Mouse (Mus musculus): ENCODE results near the gene Rps27l. TPM values are rescaled to one million over a fixed set of nuclear protein-coding genes. Genes with fewer than 3 reads are reported as not detected.
"Not testable (repeated sequence)": the region's sequence is repeated elsewhere in the genome, so short reads cannot be mapped to it uniquely, and the experiment has no call there.

Rps27l gene
- polyA plus RNA-seq, 1 experiment: 36.3 TPM

DNA sequence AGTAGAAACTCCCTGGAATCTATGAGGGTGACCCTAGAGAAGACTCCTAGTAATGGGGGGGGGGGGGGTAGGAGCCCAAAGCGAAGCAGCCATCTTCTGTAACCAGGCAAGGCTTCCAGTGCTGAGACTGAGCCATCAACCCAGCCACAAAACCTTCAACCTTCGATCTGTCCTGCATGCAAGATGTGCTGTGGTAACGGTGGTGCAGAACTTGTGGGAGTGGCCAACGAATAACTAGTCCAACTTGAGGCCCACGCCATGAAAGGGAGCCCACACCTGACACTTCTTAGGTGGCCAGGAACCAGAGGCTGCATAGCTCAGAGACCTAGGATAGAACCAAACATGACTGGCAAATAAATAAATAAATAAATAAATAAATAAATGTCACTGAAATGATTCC lies 35.2 kb upstream of the Rps27l start:
- no peak for DNase-seq
- Histone ChIP-seq H3K4me3 (replicated peaks; ENCODE audit: extremely low read depth, low read depth, low read length) (no peak overlapping the region), H3K4me1 (ENCODE audit: control insufficient read depth, insufficient read depth, low read length) (peaks cover 24% of the 10 kb centered on the region)
- WGBS: 86% methylated on average over 5 of the region's 5 CpGs
- TF ChIP-seq CTCF (IDR thresholded peaks at IDR 0.05; ENCODE audit: insufficient read depth, low read length) (no peak), POLR2A (IDR thresholded peaks at IDR 0.05; ENCODE audit: borderline replicate concordance, extremely low read depth, low read depth, low read length) (no peak)

DNA sequence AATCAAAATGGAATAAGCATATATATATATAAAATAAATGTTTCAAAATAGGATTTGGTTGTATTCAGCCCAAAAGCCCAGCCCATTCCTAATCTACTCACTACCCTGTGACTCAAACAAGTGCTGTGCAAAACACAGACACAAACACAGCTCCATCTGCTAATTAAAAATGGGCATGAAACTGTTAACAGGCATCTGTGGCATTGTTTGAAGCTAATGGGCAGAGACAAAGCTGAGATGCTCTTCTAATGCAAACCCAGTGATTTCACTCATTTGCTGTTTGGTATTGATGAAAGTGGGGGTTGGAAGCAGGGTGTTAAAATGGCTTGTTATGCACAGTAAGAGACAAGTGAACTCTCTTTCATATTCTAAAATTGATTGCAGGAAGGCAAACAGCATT lies 33.6 kb upstream of the Rps27l start:
- Histone ChIP-seq H3K4me3 (replicated peaks; ENCODE audit: extremely low read depth, low read depth, low read length) (no peak overlapping the region), H3K4me1 (ENCODE audit: control insufficient read depth, insufficient read depth, low read length) (peaks cover 20% of the 10 kb centered on the region)
- TF ChIP-seq CTCF (IDR thresholded peaks at IDR 0.05; ENCODE audit: insufficient read depth, low read length) (no peak), POLR2A (IDR thresholded peaks at IDR 0.05; ENCODE audit: borderline replicate concordance, extremely low read depth, low read depth, low read length) (no peak)
- DNase-seq: no peak

DNA sequence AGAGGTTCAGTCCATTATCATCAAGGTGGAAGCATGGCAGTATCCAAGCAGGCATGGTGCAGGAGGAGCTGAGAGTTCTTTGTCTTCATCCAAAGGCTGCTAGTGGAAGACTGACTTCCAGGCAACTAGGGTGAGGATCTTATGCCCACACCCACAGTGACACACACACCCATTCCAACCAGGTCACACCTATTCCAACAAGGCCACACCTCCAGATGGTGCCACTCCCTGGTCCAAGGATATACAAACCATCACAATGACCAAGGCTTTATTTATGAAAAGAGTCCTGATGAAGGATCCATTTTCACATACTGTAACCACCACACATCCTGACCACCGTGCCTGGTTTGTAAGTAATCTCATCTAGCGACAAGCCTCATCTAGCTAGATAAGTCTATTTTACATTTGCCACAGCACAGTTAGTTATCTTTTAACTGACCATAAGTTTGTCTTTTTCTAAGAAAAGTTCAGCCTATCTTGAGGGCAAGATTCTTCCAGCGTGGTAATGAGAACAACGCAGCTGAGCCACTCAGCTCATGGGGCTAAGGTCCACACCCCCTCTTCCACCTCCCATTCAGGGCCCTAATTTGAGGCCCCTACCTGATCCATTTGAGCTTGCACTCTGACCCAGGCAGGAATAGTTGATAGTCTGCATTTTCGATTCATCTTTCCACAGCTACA lies 32.5 kb upstream of the Rps27l start:
- WGBS: 81% methylated on average over 5 of the region's 5 CpGs
- peaks cover 21% of the 10 kb centered on the region for H3K4me1 ChIP-seq (ENCODE audit: control insufficient read depth, insufficient read depth, low read length)

DNA sequence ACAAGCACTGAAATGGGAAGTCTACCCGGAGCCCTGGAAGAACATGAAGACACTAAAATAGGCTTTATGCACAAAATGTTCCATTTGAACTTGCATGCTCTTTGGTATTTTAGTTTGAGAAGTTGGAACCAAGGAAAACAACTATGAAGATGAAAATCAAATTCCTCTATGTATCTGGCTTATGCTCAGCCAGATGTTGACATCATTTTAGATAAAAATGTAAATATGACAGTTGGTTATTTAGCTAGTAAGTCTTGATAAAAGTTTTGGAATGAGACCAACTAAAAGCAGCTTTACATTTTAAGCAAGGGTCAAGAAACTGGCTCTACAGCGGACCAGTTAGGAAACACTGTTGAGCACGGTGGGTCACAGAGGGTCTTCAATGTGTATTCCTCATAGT lies 31.3 kb upstream of the Rps27l start:
- no peak for TF ChIP-seq POLR2A (IDR thresholded peaks at IDR 0.05; ENCODE audit: borderline replicate concordance, extremely low read depth, low read depth, low read length)
- no peak for TF ChIP-seq CTCF (IDR thresholded peaks at IDR 0.05; ENCODE audit: insufficient read depth, low read length)
- WGBS: 80% methylated on average over 3 of the region's 3 CpGs
- Histone ChIP-seq H3K4me3 (replicated peaks; ENCODE audit: extremely low read depth, low read depth, low read length) (no peak overlapping the region), H3K4me1 (ENCODE audit: control insufficient read depth, insufficient read depth, low read length) (peaks cover 21% of the 10 kb centered on the region)
- DNase-seq: no peak

More for the DNA sequence above, 32.5 kb upstream of the Rps27l start:
- not testable (repeated sequence) for DNase-seq; H3K4me3 ChIP-seq (replicated peaks; ENCODE audit: extremely low read depth, low read depth, low read length)

DNA sequence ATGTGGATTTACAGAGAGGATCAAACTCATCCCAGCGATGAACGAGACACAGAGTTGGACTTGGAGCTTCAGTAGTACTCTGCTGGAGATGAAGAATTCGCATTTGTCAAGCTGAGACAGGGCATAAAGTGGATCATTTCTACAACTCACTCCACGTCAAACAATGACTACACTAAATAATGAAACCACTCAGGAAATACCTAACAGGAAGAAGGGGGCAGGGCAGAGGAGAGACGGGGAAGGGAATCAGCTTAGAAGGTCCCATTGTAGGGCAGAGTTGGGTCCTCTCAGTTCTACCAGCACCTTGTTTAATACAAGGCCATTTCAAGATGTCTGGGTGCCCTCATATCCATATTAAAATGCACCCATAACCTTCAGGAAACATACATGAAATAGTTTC lies 30.5 kb upstream of the Rps27l start:
- DNase-seq: no peak
- TF ChIP-seq CTCF (IDR thresholded peaks at IDR 0.05; ENCODE audit: insufficient read depth, low read length): no peak
- TF ChIP-seq POLR2A (IDR thresholded peaks at IDR 0.05; ENCODE audit: borderline replicate concordance, extremely low read depth, low read depth, low read length): no peak
- WGBS: 31% methylated on average over 5 of the region's 5 CpGs
- Histone ChIP-seq H3K4me3 (replicated peaks; ENCODE audit: extremely low read depth, low read depth, low read length) (no peak overlapping the region), H3K4me1 (ENCODE audit: control insufficient read depth, insufficient read depth, low read length) (peaks cover 21% of the 10 kb centered on the region)

DNA sequence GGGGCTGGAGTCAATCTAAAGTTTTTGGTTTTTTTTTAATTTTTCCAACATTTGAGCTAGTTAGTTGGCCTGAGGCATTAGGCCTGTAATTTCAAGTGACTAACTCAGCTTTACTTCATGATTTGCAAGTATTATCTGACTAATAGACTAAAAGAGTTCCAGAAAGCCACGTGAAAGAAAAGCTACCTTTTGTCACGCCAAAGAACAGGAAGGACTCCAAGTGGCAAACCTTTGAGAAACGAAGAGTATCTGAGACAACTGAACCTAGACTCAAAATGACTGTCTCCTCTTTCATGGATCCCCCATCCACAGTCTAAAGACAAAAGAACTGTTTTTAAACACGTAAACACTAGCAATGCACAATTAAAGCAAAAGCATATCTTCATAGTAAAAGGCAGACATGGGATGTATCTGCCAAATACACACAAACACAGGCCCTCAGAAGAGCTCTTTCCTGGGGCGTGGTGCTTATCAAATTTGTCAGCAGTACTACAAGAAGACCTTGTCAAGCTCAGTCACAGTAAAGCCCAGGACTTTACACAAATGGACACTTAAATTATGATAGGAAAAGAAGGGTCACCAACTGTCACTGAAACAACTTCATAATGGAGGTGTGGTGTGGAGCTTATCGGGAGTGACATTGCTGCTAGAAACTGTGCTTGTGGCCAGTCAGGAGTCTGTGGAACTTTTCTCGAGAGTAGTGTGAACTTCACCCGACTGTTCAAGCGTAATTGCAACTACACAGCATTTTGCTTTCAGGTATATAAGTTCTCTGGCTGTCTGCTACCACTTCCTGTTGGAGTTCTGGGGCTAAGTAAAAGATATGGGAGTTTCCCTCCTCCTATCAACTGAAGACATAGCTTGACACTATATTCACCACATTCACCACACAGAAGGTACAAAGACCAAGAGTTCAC lies 29.8 kb upstream of the Rps27l start:
- Histone ChIP-seq H3K4me3 (replicated peaks; ENCODE audit: extremely low read depth, low read depth, low read length) (no peak overlapping the region), H3K4me1 (ENCODE audit: control insufficient read depth, insufficient read depth, low read length) (peaks cover 21% of the 10 kb centered on the region)
- DNase-seq: no peak
- no peak for TF ChIP-seq POLR2A (IDR thresholded peaks at IDR 0.05; ENCODE audit: borderline replicate concordance, extremely low read depth, low read depth, low read length)
- TF ChIP-seq CTCF (IDR thresholded peaks at IDR 0.05; ENCODE audit: insufficient read depth, low read length): no peak
- WGBS: 53% methylated on average over 9 of the region's 9 CpGs

DNA sequence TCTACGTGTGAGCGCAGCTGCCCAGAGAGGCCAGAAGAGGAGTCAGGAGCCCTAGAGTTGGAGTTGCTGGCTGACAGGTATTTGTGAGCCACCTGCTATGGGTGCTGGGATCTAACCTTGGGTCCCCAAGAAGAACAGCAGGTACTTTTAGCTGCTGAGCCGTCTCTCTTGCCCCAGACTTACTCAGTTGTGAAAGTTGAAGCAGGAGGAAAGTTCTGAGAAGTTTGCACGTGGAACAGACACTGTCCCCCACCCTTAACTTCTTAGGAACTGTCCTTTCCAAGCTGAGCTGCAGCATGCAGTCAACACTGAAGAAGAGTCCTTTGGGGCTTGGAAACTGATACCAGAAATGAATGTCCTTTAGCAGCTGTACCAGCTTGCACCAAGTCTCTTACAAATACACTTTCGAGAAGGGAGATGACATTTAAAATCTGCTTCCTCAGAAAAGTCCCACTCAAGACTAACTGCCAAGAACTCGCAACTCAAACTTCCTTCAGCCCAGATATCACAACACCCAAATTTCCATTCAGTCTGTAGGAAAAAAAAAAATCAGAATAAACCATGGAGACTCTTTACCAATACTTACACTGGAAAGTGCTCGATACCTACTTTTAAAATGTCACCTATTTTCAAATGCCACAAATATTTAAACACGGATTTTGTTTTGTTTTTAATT lies 28.5 kb upstream of the Rps27l start:
- Histone ChIP-seq H3K4me1 (ENCODE audit: control insufficient read depth, insufficient read depth, low read length) (peaks cover 21% of the 10 kb centered on the region), H3K4me3 (replicated peaks; ENCODE audit: extremely low read depth, low read depth, low read length) (no peak overlapping the region)
- WGBS: 60% methylated on average over 8 of the region's 8 CpGs
- TF ChIP-seq CTCF (IDR thresholded peaks at IDR 0.05; ENCODE audit: insufficient read depth, low read length) (no peak), POLR2A (IDR thresholded peaks at IDR 0.05; ENCODE audit: borderline replicate concordance, extremely low read depth, low read depth, low read length) (no peak)
- no peak for DNase-seq

DNA sequence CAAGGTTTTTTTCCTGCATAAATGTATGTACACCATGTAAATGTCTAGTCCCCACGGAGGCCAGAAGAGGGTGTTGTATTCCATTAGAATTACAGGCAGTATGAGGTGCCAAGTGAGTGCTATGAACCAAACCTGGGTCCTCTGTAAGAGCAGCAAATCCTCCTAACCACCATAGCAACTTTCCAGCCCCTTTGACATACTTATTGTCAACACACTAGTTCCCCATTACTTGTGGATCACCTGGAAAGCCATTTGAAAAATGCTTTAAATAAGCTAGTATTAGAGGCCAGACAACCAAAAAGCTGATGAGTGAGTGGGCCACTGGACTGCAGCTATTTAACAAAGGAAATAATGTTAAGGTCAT lies 28.0 kb upstream of the Rps27l start:
- peaks cover 21% of the 10 kb centered on the region for H3K4me1 ChIP-seq (ENCODE audit: control insufficient read depth, insufficient read depth, low read length)
- no peak overlapping the region for H3K4me3 ChIP-seq (replicated peaks; ENCODE audit: extremely low read depth, low read depth, low read length)
- DNase-seq: no peak
- TF ChIP-seq CTCF (IDR thresholded peaks at IDR 0.05; ENCODE audit: insufficient read depth, low read length) (no peak), POLR2A (IDR thresholded peaks at IDR 0.05; ENCODE audit: borderline replicate concordance, extremely low read depth, low read depth, low read length) (no peak)
- 61% methylated on average over 1 of the region's 1 CpGs for WGBS

DNA sequence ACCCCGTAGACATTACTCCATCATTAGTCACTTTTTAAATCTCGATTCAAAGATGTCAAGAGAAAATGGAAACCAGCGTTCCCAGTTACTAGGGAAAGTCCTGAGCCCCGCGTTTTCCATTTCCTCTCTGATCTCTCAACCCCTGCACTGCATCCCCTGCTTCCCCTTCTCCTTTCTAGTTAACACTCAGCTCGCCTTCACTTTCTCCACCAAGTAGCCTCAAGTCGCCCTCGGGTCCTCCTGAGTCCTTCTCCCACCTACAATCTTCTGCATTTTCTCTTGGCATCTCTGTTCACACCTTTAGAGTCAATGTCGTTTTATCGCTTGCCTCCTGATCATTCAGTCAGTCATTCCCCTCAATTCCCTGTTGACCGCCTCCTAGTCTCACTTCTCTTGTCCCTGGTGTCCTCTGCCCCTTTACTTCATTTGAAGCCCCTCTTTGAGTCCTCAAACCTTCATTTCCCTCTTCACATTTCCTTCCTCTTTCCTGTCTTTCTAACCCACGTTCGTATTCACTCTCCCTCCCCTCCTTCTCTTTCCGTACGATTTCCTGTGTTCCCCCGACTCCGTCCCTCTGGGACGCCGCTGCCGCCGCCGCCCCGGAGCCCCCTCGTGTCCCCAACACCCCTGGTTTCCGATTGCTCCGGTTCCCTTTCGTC lies 27.1 kb upstream of the Rps27l start:
- peak; percentile 29 for DNase-seq
- WGBS: 2% methylated on average over 27 of the region's 27 CpGs
- no peak for TF ChIP-seq CTCF (IDR thresholded peaks at IDR 0.05; ENCODE audit: insufficient read depth, low read length)
- no peak for TF ChIP-seq POLR2A (IDR thresholded peaks at IDR 0.05; ENCODE audit: borderline replicate concordance, extremely low read depth, low read depth, low read length)
- H3K4me3 ChIP-seq (replicated peaks; ENCODE audit: extremely low read depth, low read depth, low read length): peak overlapping the region; percentile 84
- H3K4me1 ChIP-seq (ENCODE audit: control insufficient read depth, insufficient read depth, low read length): peaks cover 19% of the 10 kb centered on the region
